Mouse (Mus musculus) bone marrow macrophage, adult 2 months (primary cell): Measurements from ENCODE around the gene Epb41l2.

Source experiments
- CTCF ChIP-seq: IDR thresholded peaks from 2 replicates; pipeline ENCODE4 v1.5.1; 2012; ENCODE audit warnings: low read depth, mild to moderate bottlenecking, low read length, moderate library complexity
- POLR2A ChIP-seq: IDR thresholded peaks from 2 replicates; pipeline ENCODE4 v1.6.1; 2012; ENCODE audit warnings: mild to moderate bottlenecking, low read depth, low read length, borderline replicate concordance

DNA sequence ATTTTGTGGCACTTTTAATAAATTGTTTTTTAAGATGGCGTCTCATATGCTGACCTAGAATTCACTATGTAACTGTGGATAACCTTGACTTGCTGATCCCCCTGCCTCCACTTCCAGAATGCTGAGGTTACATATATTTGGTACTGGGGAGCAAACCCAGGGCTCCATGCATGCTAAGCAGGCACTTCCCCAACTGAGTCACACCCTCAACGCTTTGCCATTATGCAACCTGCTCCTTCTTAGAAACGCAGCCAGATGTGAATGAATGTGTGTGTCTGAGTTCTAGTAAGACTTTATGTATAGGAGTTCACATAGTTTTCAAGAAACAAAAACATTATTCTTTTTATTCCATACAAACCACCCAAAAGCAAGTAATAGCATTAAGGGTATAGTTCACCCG lies 38.4 kb upstream of the Epb41l2 start:
- TF ChIP-seq CTCF (no peak), POLR2A (no peak)
